Mouse (Mus musculus): ENCODE measurements around the gene Olfr279.
A peak's percentile ranks its signal among the peaks of the same experiment; 100 is the strongest.

Olfr279 gene

DNA sequence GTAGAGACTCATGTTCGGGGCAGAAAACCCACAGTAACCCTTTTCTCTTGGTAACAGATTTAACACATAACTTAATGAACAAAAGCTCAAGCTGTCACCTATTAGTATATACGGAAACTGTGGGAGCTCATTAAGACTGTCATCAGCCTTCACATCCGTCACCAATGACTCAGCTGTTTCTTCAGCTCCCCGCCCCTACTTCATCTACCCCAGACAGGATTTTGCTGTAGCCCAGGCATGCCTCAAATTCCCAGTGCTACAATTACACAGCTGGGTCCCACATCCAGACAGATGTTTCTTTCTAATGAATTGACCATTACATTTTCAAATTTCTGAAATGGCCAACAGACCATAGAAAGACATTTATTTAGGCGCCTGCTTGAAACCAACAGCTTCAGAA is 33.9 kb downstream of the Olfr279 start:
- Histone ChIP-seq H3K36me3 (ENCODE audit: control insufficient read depth, insufficient read depth, low read length, poor library complexity, severe bottlenecking) (peaks cover 23% of the 10 kb centered on the region), H3K27me3 (ENCODE audit: control insufficient read depth, insufficient read depth, low read length, poor library complexity, severe bottlenecking) (no peaks in the 10 kb centered on the region)
- no peak for DNase-seq (ENCODE audit: low read depth, low spot score)

DNA sequence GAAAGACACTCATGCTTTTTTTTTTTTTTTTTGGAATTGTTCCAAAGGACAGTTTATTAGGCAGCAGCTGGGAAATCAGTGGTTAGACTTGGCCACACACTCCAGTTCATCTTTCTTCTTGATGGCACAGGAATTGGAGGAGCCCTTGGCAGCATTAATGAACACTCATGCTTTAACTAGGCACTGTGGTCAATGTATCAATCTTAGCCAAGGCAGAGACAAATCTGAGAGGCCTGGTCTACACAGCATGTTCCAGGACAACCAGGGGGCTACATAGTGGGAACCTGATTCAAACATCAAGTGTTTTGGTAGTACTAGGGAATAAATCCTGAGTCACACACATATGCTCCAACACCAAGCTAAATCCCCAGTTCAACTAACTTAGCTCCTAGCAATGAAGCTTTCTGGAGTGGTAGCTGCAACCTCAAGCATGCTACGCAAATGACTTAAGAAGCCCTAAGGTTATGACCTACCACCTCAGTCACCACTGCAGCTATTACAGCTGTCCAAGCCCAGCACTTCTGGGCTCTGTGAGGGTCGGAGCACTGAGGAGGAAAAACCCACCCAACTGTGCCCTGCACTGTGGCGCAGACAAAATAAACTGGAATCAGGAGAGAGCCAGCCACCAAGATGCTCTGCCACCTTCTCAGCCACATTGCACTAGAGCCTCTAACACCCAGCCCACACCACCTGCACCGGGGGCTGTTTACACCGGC is 35.0 kb downstream of the Olfr279 start:
- H3K27me3 ChIP-seq (ENCODE audit: control insufficient read depth, insufficient read depth, low read length, poor library complexity, severe bottlenecking), result no peaks in the 10 kb centered on the region
- DNase-seq (ENCODE audit: low read depth, low spot score), result no peak
- peaks cover 26% of the 10 kb centered on the region for H3K36me3 ChIP-seq (ENCODE audit: control insufficient read depth, insufficient read depth, low read length, poor library complexity, severe bottlenecking)

DNA sequence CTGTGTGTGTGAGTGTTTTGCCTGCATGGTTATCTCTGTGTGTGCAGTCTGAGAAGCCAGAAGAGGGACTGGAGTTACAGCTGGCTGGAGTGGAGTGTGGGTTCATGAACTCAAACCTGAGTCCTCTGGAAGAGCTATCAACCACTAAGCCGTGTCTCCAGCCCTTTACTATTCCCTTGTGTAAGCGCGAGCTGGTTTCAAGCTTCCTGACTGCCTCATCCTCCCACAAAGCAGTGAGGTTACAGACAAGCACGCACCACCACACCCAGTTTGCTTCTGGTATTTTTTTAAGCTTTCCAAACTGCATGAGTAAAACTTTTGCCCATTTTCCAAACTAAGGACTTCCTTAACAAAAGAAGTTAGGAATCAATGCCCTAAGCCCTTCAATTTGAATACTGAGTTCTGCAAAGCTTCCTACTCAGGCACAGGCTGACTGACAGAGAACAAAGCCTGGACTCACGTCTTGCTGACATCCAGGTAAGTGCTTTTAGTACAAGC is 35.9 kb downstream of the Olfr279 start:
- H3K36me3 ChIP-seq (ENCODE audit: control insufficient read depth, insufficient read depth, low read length, poor library complexity, severe bottlenecking), result peaks cover 19% of the 10 kb centered on the region
- no peak for DNase-seq (ENCODE audit: low read depth, low spot score)
- no peaks in the 10 kb centered on the region for H3K27me3 ChIP-seq (ENCODE audit: control insufficient read depth, insufficient read depth, low read length, poor library complexity, severe bottlenecking)

DNA sequence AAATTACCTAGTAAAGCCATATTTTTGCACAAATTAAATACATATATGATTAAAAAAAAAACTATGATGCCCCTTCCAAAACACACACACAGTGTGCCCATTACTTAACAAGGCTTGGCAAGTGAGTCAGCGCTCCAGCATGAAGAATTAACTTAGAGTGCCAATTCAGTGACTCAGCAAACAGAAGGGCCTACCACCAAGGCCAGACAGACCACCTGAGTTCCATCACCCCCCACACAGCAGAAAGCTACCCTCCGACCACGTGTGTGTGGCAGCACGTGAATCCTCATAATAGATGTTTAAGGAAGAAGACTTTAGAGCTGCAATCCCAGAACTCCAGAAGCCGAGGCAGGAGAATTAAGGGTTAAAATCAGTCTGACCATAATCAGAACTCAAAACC is 40.1 kb downstream of the Olfr279 start:
- DNase-seq (ENCODE audit: low read depth, low spot score), result no peak
- H3K36me3 ChIP-seq (ENCODE audit: control insufficient read depth, insufficient read depth, low read length, poor library complexity, severe bottlenecking), result peaks cover 14% of the 10 kb centered on the region
- no peaks in the 10 kb centered on the region for H3K27me3 ChIP-seq (ENCODE audit: control insufficient read depth, insufficient read depth, low read length, poor library complexity, severe bottlenecking)

DNA sequence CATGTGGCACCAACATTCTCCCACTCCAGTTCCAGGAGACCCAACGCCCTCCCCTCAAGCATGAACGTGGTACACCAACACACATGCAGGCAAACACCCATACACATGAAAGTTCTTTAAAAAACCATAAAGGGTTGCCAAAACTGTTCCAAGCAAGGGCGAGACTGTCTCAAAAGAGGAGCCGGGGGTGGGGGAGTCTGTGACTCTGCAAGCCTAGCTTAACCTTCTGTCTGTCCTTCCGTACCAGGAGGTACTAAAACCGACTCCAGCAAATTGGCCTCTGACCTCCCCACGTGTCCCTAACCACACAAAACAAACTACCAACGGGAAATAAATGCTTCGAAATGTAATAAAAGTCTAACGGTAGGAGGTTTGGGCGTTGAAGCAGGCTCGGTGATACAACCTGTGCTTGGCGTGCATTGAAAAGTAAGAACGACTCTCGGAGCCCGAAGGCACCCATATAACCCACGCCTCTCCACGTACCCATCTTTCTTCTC is 40.9 kb downstream of the Olfr279 start:
- H3K36me3 ChIP-seq (ENCODE audit: control insufficient read depth, insufficient read depth, low read length, poor library complexity, severe bottlenecking), result peaks cover 13% of the 10 kb centered on the region
- H3K27me3 ChIP-seq (ENCODE audit: control insufficient read depth, insufficient read depth, low read length, poor library complexity, severe bottlenecking), result no peaks in the 10 kb centered on the region
- no peak for DNase-seq (ENCODE audit: low read depth, low spot score)

DNA sequence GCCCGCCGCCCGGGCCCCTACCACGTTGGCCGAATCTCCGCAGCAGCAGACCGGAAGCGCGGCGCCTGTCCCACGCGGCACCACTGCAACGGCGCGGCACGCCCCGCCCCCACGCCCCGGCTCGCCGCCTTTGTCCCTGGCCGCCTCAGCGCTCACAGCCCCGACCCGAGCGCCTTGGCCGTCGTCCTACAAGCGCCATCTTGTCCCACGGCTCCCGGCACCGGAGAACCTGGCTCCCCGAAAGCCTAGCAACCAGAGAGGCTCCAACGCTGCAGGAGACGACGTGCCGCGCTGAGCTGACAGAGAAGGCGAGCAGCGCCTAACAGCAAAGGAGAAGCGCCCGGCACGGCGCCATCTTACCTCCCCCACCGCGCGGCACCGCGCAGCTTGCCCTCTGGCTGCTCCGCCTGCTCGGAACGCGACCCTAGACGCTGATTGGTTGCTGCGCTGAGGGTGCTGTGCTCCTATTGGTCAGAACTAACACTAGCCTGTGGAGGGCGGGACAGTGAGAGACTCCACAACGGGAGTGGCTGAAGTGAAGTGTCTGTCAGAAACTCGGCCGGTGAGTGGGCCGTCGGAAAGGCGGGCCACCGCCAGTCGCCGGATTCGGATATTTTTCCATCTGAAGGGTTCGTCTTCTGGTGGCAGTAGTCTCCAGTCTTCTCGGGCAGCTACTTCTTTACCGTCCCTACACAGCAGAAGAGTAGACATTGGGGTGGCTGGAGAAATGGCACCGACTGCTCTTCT is 41.9 kb downstream of the Olfr279 start, which contains the start of gene Kansl2:
Gene Kansl2 (minus strand): TSS at position 384 of the 747 bp plus-strand sequence.
- DNase-seq (ENCODE audit: low read depth, low spot score), result peak; percentile 99
- peaks cover 10% of the 10 kb centered on the region for H3K36me3 ChIP-seq (ENCODE audit: control insufficient read depth, insufficient read depth, low read length, poor library complexity, severe bottlenecking)
- no peaks in the 10 kb centered on the region for H3K27me3 ChIP-seq (ENCODE audit: control insufficient read depth, insufficient read depth, low read length, poor library complexity, severe bottlenecking)

DNA sequence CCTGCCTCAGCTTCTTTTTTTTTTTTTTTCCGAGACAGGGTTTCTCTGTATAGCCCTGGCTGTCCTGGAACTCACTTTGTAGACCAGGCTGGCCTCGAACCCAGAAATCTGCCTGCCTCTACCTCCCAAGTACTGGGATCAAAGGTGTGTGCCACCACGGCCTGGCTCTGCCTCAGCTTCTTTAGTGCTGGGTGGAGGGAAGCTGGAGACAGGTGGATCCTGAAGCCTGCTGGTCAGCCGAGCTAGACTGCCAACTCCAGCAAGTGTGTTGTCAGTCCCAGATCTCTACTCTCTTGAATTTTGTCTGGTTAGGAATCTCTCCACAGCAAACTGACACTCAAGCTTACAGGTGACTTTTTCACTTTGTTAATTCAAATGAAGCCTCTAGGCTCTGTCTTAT is 43.7 kb downstream of the Olfr279 start:
- DNase-seq (ENCODE audit: low read depth, low spot score), result no peak
- H3K27me3 ChIP-seq (ENCODE audit: control insufficient read depth, insufficient read depth, low read length, poor library complexity, severe bottlenecking), result no peaks in the 10 kb centered on the region
- peaks cover 5% of the 10 kb centered on the region for H3K36me3 ChIP-seq (ENCODE audit: control insufficient read depth, insufficient read depth, low read length, poor library complexity, severe bottlenecking)

DNA sequence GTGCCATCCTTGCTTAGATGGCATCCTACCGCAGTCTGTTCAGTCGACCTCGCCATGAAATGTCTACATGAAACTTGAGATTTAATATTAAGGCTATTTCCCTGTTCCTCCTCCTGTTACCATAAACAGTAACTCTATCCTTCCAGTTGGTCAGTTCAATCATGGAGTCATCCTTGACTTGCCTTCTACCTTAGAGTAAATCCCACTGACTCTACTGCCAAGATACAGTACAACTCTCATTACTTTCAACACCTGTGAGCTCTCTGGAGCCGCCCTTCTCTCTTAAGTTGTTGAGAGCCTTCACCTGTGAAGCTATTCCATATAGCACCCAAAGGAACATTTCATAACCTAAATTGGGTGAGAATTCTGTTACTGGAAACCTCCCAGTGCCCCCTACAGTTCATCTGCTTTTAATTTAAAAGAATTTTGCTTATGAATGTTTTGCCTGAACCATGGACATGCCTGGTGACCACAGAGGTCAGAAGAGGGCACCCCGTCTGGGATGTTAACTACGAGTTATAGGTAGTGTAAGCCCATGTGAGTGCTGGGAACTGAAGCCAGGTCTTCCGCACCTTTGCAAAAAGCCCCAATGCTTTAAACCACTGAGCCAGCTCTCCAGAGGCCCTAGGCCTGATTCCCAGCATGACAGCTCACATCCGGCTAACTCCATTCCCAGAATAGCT is 44.8 kb downstream of the Olfr279 start:
- no peaks in the 10 kb centered on the region for H3K36me3 ChIP-seq (ENCODE audit: control insufficient read depth, insufficient read depth, low read length, poor library complexity, severe bottlenecking)
- DNase-seq (ENCODE audit: low read depth, low spot score), result no peak
- H3K27me3 ChIP-seq (ENCODE audit: control insufficient read depth, insufficient read depth, low read length, poor library complexity, severe bottlenecking), result no peaks in the 10 kb centered on the region

DNA sequence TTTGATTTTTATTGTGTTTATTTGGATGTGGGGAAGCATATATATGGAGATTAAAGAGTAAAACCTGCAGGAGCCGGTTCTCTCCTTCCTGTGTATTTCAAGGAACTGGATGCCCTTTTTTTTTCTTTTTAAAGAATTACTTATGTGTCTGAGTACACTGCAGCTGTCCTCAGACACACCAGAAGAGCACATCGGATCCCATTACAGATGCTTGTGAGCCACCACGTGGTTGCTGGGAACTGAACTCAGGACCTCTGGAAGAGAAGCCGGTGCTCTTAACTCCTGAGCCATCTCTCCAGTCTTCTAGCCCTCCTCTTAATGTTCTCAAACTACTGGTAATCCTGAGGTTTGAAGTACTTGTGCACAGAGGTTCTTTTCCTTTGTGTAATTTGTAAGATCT is 45.7 kb downstream of the Olfr279 start:
- no peaks in the 10 kb centered on the region for H3K27me3 ChIP-seq (ENCODE audit: control insufficient read depth, insufficient read depth, low read length, poor library complexity, severe bottlenecking)
- no peak for DNase-seq (ENCODE audit: low read depth, low spot score)
- H3K36me3 ChIP-seq (ENCODE audit: control insufficient read depth, insufficient read depth, low read length, poor library complexity, severe bottlenecking), result no peaks in the 10 kb centered on the region

DNA sequence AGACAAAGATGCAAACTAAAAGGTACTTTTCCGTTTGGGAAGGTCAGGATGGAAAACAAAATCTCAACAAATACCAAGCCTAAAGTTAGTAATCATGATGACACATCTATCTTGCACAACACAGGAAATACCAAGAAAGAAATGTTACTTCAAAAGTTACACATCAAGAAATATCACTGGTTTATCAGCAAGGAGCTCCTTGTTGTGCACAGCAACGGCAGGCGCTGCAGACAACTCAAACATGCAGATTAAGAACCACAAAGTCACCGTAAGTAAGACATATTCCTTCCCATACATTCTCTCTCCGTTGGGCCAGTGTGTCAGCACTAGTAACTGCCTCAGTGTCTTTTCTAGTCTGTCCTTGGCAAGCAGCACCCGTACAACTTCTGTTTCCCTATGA is 48.9 kb downstream of the Olfr279 start:
- no peak for DNase-seq (ENCODE audit: low read depth, low spot score)
- no peaks in the 10 kb centered on the region for H3K27me3 ChIP-seq (ENCODE audit: control insufficient read depth, insufficient read depth, low read length, poor library complexity, severe bottlenecking)
- peaks cover 11% of the 10 kb centered on the region for H3K36me3 ChIP-seq (ENCODE audit: control insufficient read depth, insufficient read depth, low read length, poor library complexity, severe bottlenecking)

DNA sequence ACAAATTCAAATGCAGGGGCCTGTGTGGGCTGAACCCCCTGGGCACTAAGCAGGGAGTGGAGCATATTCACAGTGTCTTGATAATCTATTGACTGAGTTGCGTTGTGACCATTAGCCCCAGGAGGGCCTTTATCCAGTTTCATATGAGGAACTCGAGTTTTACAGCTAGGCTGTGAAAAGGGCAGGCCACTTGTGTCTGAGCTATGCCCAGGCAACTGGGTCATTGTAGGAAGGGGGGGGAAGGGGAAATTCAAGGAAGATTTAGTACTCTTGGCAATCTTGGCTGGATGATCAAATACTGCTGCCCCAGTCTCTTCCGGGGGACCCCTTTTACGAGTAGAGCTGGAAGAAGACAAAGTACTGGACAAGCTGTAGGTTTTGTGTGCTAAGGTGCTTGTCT is 51.1 kb downstream of the Olfr279 start:
- Histone ChIP-seq H3K36me3 (ENCODE audit: control insufficient read depth, insufficient read depth, low read length, poor library complexity, severe bottlenecking) (peaks cover 17% of the 10 kb centered on the region), H3K27me3 (ENCODE audit: control insufficient read depth, insufficient read depth, low read length, poor library complexity, severe bottlenecking) (no peaks in the 10 kb centered on the region)
- DNase-seq (ENCODE audit: low read depth, low spot score), result no peak

DNA sequence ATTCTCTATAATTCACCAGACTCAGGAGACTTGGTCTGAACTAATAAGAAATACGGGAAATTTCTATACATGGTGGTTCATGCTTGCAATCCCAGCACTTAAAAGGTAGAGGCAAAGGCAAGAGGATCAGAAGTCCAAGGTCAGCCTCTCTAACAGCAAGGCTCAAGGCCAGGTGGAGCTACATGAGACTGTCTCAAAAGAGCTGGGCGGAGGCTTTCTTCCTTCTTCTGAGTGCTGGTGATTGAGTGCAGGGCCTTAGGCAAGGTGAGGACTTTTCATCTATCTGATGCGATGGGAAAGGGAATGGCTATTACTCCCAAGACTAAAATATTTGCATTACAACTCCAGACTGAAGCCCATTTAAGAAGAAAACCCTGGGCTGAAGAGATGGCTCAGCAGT is 52.9 kb downstream of the Olfr279 start:
- no peak for DNase-seq (ENCODE audit: low read depth, low spot score)
- Histone ChIP-seq H3K36me3 (ENCODE audit: control insufficient read depth, insufficient read depth, low read length, poor library complexity, severe bottlenecking) (peaks cover 25% of the 10 kb centered on the region), H3K27me3 (ENCODE audit: control insufficient read depth, insufficient read depth, low read length, poor library complexity, severe bottlenecking) (no peaks in the 10 kb centered on the region)

DNA sequence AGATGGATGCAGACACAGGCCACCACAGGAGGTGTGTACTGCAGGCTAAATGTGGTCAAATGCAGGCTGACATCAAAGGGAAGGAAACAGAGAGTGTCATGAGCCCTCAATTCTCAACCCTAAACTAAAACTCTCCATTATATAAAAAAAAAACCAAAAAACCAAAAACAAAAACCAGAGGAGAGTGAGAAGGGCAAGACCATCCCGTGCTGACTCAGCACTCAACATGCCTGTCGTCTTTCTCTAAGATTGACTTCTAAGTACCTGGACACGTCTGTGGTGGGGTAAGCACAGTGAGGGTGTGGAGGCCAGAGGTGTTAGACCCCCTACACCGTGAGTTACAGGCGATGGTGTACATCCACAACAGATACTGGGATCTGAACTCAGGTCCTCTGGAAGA is 54.6 kb downstream of the Olfr279 start:
- Histone ChIP-seq H3K27me3 (ENCODE audit: control insufficient read depth, insufficient read depth, low read length, poor library complexity, severe bottlenecking) (no peaks in the 10 kb centered on the region), H3K36me3 (ENCODE audit: control insufficient read depth, insufficient read depth, low read length, poor library complexity, severe bottlenecking) (peaks cover 28% of the 10 kb centered on the region)
- no peak for DNase-seq (ENCODE audit: low read depth, low spot score)

All from splenic B cell, adult 2 months (primary cell).